Mouse (Mus musculus) retina, postnatal 1 day (tissue): ENCODE data around the gene Lsm14a.
"Not testable (repeated sequence)": the region's sequence is repeated elsewhere in the genome, so short reads cannot be mapped to it uniquely, and the experiment has no call there.

Experiments
- DNase-seq: peaks from one replicate; pipeline ENCODE4 v3.0.0-alpha.2; 2012

Lsm14a gene

DNA sequence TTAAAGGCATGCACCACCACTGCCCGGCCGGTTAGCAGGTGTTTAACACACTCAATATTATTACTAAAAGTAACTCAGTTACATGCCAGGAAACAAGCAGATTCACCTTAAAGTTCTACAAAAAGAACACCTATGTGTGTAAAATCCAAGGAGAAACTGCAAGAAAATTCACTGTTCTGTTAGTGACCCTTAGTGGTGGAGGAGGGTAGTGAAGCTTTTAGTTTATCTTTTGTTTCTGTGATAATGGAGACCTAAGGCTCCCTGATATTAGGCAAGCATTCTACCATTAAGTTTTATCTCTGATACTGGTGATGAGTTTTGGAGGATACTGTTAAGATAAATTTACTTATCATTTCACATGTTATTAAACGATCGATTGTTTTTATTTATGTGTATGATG is 37.5 kb downstream of the Lsm14a start:
- DNase-seq: peak; percentile 46

DNA sequence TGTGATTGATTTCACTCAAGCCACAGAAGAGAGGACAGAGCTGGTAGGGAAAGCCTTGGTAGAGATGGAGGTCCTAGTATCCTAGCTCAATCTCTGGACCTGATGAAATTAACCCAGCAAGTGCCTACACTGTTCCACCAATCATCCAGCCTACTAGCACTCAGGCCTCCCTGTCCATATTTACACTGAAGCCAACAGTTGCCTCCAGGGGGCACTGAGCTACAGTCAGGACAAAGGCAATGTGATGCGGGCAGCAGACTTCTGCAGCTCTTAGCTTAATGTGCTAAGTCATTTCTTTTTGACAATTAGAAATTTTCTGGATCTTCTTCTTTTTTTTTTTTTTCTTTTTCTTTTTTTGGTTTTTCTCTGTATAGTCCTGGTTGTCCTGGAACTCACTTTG is 41.1 kb downstream of the Lsm14a start:
- DNase-seq: no peak

DNA sequence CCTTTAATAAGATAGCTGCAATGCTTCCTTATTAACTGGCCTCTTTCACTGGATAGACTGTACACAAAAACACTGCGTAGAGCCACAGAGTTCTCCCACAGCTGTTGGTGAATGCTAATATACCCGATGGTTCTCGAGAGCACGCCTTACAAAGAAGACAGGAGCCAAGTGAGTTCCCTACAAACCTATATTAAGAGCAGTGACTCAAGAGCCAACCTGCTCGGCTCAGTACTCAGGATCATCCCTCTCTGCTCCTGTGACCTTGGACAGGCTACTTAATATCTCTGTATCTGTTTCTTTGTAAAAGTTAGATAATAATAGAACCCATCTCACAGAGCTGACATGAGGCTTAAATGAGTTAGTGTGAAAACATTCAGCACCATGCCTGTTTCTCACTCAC is 42.9 kb downstream of the Lsm14a start:
- no peak for DNase-seq

- DNase-seq: no peak
Observed at GRCm38 (mm10) chr7:34348011-34348410, 45.1 kb downstream of the Lsm14a start.

GRCm38 (mm10) chr7:34347041-34347440 is 46.1 kb downstream of the Lsm14a start:
- DNase-seq: no peak

GRCm38 (mm10) chr7:34346505-34346904 is 46.6 kb downstream of the Lsm14a start:
- no peak for DNase-seq

- DNase-seq: no peak
Observed at GRCm38 (mm10) chr7:34342040-34342793, 50.9 kb downstream of the Lsm14a start.

DNA sequence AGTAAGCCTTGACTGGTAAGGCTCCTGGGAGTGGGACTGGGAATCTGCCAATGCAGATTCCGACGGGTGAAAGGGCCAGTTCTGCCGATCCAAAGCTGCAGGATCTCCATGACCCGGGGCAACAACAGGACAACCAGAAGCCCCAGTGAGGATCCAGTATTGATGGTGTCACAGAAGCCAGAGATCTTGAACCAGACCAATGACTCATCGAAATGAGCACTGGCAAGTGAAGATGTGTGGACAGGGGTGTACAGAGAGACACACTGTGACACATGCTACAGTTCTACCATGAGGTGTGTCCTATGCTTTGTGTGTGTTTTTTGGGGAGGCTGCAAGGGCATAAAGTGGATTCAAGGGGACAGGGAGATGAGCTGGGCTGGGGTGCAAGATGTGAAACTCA is 52.3 kb downstream of the Lsm14a start:
- no peak for DNase-seq

GRCm38 (mm10) chr7:34339164-34339489 is 54.0 kb downstream of the Lsm14a start:
- no peak for DNase-seq

- DNase-seq: no peak
Observed at GRCm38 (mm10) chr7:34338445-34339163, 54.5 kb downstream of the Lsm14a start.

- no peak for DNase-seq
Observed at GRCm38 (mm10) chr7:34337268-34337667, 55.8 kb downstream of the Lsm14a start.

GRCm38 (mm10) chr7:34336545-34336944 is 56.6 kb downstream of the Lsm14a start:
- DNase-seq: not testable (repeated sequence)

DNA sequence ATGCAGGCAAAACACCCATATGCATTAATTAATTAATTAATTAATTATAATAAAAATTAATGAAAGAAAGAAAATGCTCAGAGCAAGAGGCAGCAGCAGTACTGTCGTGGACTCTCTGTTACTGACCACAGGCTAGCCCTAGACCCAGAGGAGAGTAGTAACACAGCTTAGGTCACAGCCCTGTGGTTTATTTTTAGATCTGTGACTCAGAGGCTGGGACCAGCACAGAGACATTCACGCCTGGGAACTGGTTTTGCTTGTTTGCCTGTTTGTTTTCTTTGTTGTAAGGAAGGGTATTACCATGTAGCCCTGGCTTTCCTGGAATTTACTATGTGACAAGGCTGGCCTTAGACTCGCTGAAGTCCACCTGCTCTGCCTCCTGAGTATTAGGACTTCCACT is 65.6 kb downstream of the Lsm14a start:
- no peak for DNase-seq

GRCm38 (mm10) chr7:34324857-34325256 is 68.3 kb downstream of the Lsm14a start:
- DNase-seq: no peak

DNA sequence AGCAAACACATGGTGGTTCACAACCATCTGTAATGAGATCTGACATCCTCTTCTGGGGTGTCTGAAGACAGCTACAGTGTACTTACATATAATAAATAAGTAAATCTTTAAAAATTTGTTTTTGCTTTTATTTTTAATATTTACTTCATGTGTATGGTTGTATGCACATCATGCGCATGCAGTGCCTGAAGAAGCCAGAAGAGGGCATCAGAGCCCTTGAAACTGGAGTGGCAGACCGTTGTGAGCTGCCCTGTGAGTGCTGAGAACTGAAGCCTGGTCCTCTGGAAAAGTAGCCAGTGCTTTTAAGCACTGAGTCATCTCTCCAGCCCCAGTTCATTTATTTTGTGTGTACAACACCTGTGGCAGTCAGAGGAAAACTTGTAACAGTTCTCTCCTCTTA is 69.1 kb downstream of the Lsm14a start:
- DNase-seq: no peak

- DNase-seq: no peak
Observed at GRCm38 (mm10) chr7:34323351-34323750, 69.8 kb downstream of the Lsm14a start.

DNA sequence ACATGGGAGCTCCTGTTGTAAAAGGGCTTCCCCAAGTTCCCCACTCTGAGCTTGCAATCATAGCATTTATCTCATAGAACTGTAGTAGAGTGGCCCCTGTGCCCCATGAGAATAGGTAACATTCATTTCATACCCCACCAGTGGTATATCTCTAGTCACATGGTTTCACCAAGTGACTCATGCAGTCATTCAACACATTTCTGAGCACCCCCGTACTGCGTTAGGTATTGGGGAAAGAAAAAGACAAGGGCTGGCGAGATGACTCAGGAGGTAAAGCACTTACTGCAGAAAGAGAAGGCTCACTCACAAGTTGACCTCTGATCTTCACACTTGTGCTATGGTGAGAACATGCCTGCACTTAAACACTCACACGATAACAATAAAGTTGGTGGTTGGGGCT is 71.2 kb downstream of the Lsm14a start:
- no peak for DNase-seq

DNA sequence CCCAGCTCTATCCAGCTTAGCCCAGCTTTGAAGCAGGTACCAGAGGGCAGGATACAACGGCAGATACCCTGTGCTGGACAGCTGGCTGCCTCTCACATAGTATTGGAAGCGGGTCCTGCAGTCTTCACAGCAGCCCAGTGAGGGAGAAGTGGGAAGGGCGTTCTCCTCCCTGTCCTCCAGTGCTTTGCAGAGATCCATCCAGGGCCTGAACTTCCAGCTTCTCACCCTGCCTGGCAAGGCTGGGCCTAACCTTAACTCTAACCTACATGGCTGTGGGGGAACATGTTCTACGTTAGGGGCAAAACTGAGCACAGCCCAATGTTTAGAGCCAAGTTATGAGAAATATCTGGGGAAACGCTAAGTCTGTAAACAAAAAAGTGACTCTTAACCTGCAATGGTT is 72.0 kb downstream of the Lsm14a start:
- no peak for DNase-seq

- peak; percentile 62 for DNase-seq
Observed at GRCm38 (mm10) chr7:34319957-34320356, 73.2 kb downstream of the Lsm14a start.

DNA sequence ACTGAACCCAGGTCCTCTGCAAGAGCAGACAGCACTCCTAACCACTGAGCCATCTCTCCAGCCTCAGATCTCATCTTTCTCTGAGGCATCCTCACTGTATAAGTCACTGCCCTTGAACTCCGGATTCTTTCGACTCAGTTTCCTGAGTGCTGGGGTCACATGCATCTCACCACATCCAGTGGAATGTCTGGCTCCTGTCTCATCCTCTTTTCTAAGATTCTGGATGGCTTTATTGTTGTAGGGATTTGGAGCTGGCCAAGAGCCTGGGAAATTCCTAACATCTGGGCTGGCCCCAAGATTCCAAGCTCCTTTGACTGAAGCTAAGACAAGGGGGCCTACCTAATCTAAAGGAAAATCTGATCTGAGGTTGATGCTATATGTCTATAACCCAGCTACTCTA is 74.0 kb downstream of the Lsm14a start:
- DNase-seq: no peak

GRCm38 (mm10) chr7:34317901-34318476 is 75.1 kb downstream of the Lsm14a start:
- DNase-seq: no peak

GRCm38 (mm10) chr7:34313443-34313875 is 79.7 kb downstream of the Lsm14a start, which contains the start of gene 4931406P16Rik:
TSS of gene 4931406P16Rik (minus strand) at chr7:34313551.
- peak; percentile 90 for DNase-seq

DNA sequence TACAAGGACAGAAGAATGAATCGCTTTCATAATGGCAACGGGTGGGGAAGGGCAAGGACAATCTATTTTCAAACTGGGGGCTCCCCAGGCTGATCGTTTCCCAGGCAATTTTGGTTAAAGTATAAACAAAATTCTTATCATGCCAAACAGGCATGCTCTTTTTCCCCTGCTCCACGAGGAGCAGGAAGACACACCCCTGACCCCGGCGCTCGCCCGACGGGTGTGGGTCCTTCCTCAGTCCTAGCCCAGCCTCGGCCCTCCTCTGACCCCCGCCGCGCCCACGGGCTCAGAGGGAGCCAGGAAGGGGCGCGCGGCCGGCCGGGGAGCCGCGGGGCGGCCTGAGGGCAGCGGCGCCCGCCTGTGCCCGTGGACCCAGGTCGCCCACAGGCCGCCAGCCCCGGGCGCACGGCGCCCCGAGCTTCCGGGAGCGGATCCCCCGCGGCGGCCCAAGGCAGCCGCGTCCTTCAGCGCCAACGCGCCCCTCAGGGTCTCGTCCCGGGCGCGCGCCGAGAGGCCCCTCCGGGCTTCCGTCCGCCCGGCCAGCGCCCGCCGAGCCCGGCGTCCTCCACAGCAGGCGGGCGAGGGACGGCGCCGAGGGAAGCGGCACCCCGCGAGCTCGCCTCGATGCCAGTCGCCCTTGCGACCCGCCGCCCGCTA is 80.2 kb downstream of the Lsm14a start:
- peak; percentile 85 for DNase-seq
